Mouse (Mus musculus) NIH3T3 (cell line): ENCODE data around the gene Ip6k1.

Source experiments
- DNase-seq: peaks from one replicate; pipeline ENCODE4 v3.0.0-alpha.2; 2012; ENCODE audit warnings: low read depth

The Ip6k1 gene

DNA sequence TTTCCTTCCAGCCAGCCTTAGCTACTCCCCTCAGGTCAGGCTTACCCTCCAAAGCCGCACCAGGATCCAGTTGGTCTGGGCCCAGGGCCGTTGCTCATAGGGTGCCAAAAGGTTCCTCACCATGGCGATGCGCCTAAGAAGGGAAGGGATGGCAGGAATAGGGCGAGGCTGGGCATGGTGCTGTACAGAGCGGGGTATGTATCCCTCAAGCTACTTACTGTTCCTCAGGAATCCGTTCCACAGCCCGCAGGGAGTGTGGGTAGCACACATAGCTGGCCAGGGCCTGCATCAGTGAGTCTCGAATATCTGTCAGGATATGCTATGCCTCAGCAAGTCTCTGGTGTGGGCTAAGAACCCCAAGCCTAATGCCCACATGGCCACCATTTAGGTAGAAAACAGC lies 56.0 kb downstream of the Ip6k1 start:
- no peak for DNase-seq

DNA sequence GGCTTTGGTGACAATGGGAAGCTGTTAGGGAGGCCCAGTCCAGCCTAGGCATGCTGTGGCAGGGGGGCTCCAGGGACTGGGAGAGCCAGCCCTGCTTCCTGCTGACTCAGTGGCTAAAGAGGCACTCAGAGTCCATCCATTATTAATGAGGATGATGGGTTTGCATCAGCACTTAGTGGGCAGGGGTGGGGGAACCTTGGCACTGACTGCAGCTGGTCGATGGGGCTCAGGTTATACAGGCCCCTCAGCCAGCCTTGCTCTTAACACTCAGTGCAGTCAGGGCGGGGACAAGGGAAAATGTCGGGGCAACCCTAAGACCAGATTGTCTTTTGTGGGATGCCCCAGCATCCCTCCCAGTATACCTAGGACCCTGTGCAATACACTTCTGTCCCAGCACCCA lies 59.8 kb downstream of the Ip6k1 start:
- DNase-seq: no peak

DNA sequence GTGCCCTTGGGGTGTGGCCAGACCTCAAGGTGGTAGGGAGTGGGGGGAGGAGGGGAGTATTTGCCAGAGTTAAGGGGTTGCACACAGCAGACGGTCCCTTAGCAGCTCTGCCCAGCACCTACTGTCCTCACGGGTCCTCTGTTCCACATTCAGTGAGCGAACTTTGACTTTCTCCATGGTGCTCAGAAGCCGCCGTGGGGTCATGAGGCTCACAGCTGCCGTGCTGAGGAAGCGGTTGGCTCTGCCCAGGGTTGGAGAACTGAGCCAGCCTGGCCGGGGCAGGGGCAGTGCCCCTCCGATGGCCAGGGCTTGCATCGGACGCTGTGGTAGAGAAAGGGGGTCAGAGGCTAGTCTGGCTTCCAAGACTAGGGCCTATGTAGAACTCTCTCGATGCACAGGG lies 61.1 kb downstream of the Ip6k1 start:
- DNase-seq: no peak

DNA sequence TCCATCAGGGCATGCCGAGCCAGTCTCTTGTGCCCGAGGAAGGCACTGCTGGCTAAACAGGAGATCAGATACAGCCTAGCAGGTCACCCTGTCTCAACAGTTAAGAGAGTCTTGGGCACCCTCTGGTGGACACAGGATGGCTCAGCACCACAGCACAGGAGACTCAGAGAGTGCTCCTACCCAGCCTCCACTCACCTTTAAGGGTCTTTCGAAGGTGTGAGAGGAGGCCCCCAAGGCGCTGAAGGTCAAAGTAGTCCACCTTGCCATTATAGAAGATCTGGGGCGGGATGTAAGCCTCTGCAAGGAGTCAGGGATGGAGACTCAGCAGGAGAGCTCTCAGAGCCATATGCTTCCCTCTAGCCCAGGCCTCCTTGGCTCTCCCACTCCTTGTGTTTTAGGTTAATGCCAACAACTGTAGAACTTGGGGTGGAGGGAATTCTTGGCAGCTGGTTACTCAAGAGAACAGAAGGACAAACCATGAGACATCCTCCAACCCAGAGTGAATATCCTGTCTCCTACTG lies 63.2 kb downstream of the Ip6k1 start:
- peak; percentile 76 for DNase-seq

DNA sequence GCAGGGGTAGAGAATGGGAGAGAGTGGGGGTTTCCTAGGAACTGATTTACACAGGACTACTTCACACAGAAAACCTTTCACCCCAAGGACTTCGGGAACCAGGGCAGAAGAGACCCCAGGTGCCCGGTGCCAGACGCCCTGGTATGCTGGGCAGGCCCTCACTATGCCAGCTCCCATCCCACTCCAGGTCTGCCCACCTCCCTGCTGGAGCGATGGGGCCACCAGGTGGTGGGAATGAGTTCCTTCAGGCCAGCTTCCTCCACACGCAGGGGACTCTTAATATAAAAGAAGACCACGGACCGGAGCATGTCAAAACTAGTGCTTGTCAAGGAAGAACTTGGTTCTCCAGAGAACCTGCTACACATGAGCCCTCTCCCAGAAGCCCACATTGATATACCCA lies 64.9 kb downstream of the Ip6k1 start:
- DNase-seq: no peak

DNA sequence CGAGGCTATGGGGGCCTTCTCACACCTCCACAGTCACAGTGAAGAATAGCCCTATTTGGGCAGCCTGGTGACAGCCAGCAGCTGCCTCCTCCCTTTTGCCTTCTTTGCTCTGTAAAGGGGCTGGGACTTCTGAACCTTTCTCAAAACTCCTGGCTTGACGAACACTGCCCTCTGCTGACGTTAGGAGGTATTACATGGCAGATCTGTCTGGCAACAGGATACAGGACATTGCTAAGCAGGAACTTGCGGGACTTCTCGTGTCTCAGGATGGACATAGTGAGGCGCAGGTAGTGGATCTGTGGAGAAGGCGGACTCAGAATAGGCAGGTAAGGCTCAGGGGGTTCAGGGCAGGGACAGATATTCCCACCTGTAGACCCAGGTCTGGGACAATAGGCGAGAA lies 65.6 kb downstream of the Ip6k1 start:
- peak; percentile 90 for DNase-seq

DNA sequence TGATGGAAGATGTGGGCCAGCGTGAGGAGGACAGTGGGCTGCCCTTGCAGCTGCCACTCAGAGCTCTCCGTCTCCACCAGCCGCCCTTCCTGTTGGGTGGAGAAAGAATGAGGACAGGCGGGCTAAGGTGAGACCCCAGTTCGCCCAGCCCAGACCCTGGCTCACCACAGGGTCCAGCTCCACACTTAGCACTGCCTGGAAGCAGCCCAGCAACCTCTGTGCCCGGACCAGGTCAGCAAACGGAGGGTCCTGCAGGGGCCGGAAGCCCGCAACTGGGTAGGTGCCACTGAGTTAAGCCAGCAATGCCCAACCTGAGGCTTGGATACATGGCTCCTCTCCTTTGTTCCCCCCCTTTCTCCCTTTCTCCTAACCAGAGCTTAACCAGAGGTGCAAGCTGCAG lies 66.7 kb downstream of the Ip6k1 start:
- no peak for DNase-seq

DNA sequence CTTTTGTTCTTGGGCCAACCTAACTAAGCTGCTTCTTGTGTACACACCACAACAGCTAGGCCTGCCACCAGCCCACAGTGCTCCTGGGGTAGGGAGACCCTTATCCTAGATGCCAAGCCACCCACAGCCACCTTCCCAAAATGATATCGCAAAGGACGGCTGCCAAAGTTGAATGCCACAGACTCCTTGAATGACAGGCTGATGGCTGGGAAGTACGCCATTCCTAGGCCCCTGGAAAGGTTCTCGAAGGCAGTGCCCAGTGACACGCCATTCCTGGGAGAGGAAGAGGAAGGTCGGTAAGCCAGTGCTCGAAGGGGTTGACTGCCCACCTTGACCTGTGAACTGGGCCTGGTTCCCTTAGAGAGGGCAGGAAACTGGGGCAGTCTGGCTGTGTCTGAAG lies 67.2 kb downstream of the Ip6k1 start:
- DNase-seq: no peak

DNA sequence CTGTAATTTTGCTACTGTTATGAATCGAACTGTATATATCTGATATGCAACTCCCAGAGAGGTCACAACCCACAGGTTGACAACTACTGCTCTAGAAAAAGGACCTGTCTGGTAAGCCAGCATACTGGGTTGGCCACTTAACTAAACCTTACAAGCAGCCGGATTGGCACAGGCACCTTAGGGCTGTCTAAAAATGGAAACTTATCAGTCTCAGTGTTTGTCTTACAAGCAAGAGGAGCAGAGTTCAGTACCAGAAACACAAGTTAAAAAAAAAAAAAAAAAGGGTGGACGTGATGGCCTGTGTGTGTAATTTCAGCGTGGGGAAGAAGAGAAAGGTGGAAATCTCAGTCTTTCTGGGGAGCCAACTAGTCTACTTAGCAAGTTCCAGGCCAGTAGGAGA lies 69.5 kb downstream of the Ip6k1 start:
- DNase-seq: no peak

DNA sequence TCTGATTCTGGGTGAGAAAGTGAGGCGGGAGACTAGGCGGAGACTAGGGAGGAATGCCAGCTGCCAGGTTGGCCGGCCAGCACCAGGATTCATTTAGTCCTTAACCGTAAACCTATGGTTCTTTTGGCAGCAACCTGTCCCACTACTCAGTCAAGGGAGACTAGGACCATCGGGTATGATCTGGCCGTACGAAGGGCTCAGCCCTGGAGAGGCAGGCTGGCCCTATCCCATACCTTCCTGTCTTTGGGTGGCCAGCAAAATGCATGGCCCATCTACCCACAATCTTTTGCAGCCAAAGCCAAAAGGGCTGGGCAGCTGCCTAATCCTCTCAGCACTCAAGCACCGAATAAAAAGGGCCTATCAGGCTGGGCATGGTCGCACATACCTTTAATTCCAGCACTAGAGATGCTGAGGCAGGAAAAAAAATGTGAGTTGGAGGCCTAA lies 70.2 kb downstream of the Ip6k1 start:
- no peak for DNase-seq

DNA sequence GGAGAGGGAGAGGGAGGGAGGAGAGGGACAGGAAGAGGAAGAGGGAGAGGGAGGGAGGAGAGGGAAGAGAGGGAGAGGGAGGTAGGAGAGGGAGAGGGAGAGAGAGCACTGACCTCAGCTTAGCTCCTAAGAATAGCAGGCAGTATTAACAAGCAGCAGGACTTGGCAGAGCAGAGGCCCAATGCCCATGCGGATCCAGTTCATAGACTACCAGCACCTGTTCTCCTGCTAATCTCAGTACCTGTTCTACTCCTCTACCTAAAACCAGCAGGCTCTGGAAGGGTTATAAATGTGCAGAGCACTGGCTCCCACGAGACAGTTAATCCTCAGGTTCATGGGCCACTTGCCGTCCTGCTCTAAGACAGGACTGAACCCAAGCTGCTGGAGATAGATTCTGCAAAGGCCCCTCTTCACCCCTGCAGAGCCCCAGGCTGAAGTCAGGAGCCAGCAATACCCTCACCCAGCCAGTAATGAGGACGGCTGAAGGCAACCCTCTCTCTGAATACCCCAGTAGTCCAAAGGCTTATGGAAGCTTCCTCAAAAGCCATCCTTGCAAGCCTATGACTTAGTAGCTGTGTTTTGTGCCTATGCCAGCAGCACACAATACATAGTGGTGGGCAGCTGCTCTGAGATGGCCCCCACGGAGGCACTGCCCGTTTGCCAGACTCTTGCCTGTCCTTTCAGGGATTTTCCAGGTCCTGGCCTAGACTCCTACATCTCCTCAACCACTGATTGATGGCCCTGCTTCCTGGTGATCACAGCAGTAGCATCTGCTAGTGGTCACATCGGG lies 71.0 kb downstream of the Ip6k1 start:
- no peak for DNase-seq

DNA sequence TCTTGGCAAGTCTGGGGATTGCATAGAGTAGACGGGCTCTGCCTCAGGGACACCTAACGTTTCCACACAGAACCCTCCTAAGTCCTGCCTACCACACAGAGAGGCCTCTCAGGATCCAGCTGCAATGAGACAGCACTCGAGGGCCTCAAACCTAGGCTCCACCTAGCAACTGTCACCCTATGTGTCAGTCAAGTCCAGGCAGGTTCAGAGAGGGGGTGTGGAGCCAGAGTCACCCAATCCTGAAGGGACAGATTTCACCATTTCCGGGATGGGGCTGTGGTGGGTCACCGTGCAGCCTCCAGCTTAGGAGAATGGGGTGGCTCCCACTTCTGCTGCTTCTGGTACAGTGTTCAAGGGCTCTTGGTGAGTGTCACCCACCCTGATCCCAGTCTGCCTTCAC lies 77.9 kb downstream of the Ip6k1 start, which contains the start of gene Mst1:
Gene Mst1, plus strand, starts transcription at position 269 of the 400 bp plus-strand sequence.
- DNase-seq: no peak

DNA sequence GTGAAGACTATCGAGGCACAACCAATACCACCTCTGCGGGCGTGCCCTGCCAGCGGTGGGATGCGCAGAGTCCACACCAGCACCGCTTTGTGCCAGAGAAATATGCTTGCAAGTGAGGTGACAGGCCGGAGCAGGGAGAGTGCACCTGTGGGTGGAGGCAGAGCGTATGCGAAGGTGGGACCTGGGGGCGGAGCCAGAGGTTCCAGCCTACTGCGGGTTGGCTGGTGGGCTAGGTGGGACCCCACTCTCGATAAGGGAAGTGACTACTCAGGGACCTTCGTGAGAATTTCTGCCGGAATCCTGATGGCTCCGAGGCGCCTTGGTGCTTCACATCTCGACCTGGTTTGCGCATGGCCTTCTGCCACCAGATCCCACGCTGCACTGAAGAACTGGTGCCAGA lies 80.2 kb downstream of the Ip6k1 start:
- DNase-seq: no peak

DNA sequence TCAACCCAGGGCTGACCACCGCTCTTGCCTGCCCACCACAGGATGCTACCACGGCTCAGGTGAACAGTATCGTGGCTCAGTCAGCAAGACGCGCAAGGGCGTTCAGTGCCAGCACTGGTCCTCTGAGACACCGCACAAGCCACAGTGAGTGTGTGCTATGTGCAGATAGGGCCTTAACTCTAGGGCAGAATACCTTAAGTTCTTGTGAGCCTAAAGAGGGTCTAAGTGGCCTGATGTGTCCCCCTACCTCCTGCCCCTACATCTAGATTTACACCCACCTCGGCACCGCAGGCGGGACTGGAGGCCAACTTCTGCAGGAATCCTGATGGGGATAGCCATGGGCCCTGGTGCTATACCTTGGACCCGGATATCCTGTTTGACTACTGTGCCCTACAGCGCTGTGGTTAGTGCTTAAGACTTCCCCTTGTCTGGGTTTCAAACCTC lies 80.7 kb downstream of the Ip6k1 start, which contains the start of gene Rnf123:
Gene Rnf123, minus strand, starts transcription at position 359 of the 444 bp plus-strand sequence.
- DNase-seq: no peak

DNA sequence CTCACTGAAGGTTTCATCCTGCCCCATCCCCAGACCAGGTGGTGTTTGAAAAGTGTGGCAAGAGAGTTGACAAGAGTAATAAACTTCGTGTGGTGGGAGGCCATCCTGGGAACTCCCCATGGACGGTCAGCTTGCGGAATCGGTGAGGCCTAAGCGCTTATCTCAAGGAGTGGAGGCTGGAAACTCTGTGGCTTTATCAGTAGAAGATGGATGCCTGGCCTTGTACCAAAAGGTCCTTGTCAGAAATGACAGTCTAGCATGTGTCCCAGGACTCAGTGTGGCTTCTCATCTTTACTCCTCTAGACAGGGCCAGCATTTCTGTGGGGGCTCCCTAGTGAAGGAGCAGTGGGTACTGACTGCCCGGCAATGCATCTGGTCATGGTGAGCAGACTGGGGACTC lies 81.3 kb downstream of the Ip6k1 start:
- DNase-seq: no peak

DNA sequence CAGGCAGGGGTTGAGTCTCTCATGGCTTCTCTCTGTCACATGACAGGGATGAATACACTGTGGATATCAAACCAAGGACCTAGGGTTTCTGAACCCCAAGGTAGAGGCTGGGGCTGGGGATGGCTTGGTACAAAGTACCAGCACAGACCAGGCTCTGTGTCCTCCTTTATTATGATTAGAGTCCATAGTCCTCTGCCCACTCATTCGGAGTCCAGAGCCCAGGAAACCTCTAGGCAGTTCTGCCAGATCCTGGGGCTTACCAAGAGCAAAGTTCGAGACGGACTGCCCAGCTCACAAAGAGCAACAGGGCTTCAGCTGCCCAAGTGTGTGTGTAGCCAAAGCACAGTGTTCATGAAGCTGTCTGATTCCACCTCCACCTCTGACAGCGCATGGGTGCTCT lies 83.0 kb downstream of the Ip6k1 start:
- no peak for DNase-seq

DNA sequence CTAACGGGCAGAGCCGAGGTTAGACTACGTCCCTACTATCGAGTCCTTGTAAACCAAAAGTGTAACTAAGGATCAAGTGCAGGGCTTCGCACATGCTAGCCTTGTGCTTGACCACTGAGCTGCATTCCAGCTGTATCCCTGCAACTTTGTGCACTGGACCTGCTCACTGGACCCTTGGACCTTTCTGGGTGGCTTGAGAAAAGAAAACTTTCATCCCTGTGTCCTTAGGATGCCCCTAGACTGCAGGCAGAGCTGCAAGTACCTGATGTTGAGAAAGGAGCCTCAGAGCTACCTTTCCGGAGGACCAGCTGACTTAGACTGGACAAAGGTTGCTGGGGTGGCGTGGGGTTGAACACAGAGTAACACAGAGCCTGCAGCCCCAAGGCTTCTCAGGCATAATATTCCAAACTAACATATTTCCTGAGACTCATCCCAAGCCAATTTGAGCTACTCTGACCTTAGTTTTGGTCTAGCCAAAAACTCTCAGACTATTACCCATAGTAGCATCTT lies 88.4 kb downstream of the Ip6k1 start:
- DNase-seq: no peak

DNA sequence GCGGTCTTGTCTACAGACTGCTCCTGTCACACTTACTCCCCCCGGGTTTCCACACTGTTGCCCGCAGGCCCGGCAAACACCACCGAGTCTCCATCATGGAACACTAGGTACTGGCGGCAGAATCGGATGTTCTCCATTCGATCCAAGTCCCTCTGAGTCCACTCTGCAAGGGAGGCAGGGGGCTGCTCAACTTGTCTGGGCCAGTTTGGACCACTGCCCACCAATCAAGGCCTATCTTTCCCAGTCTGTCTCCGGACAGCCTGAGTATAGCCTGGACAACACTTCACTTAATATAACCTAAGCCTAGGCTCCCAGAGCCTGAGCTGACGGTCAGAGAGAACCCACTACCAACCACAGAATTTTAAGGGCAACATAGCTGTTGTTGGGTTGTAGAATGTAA lies 91.3 kb downstream of the Ip6k1 start:
- DNase-seq: peak; percentile 40

DNA sequence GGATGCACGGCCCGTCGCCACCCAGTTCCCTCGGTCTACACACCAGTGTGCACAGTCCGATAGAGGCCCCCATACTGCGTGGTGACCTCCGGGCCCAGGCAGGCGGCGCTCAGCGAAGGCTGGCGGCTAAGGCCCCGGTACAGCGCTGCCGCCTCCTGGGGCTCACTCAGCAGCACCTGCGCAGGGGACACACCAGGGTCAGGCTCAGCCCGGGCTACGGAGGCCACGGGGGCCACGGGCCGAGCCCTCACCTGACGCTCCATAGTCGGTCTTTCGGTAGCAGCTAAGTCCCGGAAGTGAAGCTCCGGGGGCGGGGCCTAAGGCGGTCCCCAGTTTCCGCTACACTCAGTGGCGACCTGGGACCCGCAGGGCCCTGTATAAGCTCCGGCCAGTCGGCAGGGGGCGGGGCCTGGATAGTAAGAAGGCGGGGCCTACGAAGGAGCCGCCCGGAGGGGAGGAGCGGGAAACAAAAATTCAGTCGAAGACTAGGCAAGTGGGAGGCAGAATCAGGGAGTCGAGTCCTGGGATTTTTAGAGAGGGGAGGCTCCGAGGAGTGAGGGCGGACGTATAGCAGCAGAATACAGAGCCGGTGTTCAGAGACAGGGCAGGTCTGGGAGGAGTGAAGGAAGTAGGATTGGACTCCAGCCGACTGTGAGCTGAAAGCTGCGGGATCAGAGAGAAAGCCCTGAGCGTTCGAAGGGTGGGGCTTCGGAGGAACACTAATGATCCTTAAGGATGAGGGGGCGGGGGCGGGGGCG lies 92.1 kb downstream of the Ip6k1 start, which contains the start of gene Apeh:
Gene Apeh, minus strand, starts transcription at position 423 of the 758 bp plus-strand sequence.
- DNase-seq: peak; percentile 92

DNA sequence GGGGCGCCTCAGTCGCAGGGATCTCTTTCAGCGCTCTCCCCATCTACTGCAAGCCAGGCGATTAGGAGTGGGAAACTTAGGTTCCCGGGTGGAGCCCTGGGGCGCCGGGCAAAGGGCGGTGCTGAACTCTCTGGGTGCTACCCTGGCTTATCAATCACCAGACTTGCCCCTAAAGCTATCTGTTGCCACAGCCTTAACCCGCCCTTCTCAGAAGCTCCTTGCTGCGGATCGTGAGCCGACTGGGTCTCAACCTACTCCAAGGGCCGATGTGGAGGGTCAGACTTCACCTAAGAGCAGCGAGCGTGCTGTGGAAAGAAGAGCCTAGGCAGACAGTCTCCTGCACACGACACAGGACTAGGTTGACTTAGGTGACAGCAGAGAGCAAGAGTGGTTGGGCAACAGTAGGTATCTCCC lies 92.7 kb downstream of the Ip6k1 start:
- no peak for DNase-seq

DNA sequence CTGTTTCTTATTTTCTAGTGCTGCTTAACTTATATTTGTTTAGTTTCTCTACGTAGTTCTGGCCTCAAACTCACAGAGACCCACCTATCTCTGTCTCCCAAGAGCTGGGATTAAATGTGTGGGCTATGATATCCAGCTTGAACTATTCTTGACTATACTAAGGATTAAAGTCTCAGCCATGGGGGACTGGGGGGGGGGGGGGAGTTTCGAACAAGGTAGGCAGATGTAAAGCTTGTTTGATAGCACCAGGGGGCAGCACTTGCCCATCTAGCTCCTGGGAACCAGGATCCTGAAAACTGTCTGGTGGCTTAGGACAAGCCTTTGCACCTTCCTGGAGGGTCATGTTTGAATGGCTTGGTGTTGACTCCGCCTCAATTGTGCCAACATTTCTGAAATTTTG lies 93.2 kb downstream of the Ip6k1 start:
- DNase-seq: peak; percentile 86

DNA sequence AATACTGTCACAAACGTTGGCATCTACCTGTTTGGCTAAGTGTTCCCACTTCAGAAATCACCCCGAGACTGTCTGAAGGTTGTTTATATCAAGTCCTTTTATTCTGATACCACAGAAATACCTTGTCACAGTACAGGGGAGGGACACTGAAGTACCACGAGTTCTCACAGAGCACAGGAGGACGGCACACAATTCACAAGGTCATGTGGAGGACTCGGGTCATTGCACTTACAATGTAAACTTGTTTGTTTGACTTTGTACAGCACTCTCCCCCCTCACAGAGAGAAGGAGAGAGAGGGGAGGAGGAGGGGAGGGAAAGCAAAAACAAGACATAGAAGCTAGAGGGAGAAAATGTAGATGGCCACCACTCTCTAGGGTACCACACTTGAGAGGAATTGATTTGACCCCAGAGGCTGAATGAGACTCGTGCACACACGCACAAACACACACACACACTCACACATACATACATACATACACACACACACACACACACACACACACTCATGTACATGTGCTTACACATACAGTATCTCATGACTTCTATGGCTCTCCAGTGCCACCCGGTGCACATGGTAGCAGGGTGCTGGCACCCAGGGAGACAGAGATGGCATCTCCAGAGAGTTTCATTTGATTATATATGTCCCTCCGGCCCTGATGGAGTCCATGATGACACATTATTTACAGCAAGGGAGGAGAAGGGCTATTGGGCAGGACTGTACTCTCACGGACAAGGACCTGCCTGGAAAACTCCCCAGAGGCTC lies 93.8 kb downstream of the Ip6k1 start:
- DNase-seq: no peak
